Mouse (Mus musculus): ENCODE measurements around the gene Tmem59l.

GRCm38 (mm10) chr8:70452196-70452966 lies 34.8 kb downstream of the Tmem59l start:
- TF ChIP-seq CTCF (IDR thresholded peaks at IDR 0.05; ENCODE audit: extremely low read depth, insufficient read length, insufficient replicate concordance, low read depth, low read length): no peak
- no peak for TF ChIP-seq POLR2A (IDR thresholded peaks at IDR 0.05; ENCODE audit: low read depth, low read length)
